Mouse (Mus musculus): ENCODE data around the gene Foxj3. TPM values are rescaled to one million over a fixed set of nuclear protein-coding genes. Genes with fewer than 3 reads are reported as not detected.

Foxj3 gene
- polyA plus RNA-seq, 1 experiment from 2014 or later, result 26.7 TPM

DNA sequence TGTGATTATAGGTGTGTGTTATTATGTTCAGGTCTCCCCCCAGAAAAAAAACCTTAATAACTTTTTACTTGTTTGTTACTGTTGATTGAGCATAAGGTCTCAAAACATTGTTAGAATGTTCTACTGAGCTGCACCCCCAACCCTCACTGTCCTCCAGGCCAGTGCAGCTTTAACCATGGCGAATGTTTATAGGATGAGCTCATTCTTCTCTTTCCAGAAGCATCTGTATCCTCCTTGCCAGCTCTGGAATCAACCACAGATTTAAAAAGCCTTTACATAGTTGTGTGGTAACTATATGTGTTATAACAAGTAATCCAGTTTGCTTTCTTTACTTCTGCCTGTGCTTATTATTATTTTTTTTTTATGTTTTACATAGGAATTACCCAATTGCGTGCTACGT lies 38.7 kb downstream of the Foxj3 start:
- no peak overlapping the region for H3K9ac ChIP-seq
- H3K4me3 ChIP-seq, result no peak overlapping the region
- no peaks in the 10 kb centered on the region for H3K9me3 ChIP-seq
- WGBS, result 76% methylated on average over 3 of the region's 3 CpGs
- H3K4me2 ChIP-seq, result no peak overlapping the region
- no peaks in the 10 kb centered on the region for H3K4me1 ChIP-seq
- no peaks in the 10 kb centered on the region for H3K27me3 ChIP-seq
- H3K36me3 ChIP-seq, result peaks cover 23% of the 10 kb centered on the region
- no peak for ATAC-seq (ENCODE audit: insufficient number of reproducible peaks, low FRiP score, low TSS enrichment, low read depth)
- no peak overlapping the region for H3K27ac ChIP-seq

DNA sequence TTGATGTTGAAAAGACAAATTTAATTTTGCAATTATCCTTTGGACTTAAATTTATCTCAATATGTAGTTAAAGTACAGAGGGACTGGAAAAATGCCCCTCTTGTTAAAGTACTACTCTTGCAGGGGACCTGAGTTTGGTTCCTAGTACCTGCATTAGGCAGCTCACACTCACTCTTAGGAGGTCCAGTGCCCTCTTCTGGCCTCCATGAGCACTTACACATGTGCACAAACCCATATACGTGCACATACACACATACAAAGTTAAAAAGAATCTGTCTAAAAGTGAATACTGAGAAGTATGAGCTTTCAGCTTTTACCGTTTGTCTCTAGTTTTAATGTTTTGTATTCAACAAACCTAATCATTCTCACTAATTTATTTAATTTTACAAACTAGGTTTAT lies 51.2 kb downstream of the Foxj3 start:
- H3K9me3 ChIP-seq, result no peaks in the 10 kb centered on the region
- 91% methylated on average over 2 of the region's 2 CpGs for WGBS
- H3K27me3 ChIP-seq, result no peaks in the 10 kb centered on the region
- ATAC-seq (ENCODE audit: insufficient number of reproducible peaks, low FRiP score, low TSS enrichment, low read depth), result no peak
- H3K36me3 ChIP-seq, result peaks cover 16% of the 10 kb centered on the region
- H3K4me2 ChIP-seq, result no peak overlapping the region
- H3K4me3 ChIP-seq, result no peak overlapping the region
- H3K27ac ChIP-seq, result no peak overlapping the region
- H3K4me1 ChIP-seq, result no peaks in the 10 kb centered on the region
- H3K9ac ChIP-seq, result no peak overlapping the region

DNA sequence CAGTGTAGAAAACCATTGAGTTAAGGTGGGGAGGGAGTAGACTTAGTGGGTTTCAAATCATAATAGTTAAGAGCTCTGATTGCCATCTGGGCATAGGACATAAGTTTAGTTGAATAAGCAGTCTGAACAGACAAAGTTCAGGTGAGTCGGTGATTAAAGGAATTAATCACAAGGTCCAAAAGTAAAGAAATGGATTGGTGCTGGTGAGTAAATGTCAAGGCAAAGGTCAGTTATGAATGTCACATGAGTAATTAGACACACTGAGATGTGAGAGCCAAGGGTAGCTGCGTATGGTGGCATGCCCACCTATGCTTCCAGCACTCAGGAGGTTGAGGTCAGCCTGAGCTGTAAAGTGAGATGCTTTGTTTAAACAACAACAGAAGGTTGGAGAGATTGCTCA lies 52.6 kb downstream of the Foxj3 start:
- ATAC-seq (ENCODE audit: insufficient number of reproducible peaks, low FRiP score, low TSS enrichment, low read depth), result no peak
- Histone ChIP-seq H3K27me3 (no peaks in the 10 kb centered on the region), H3K4me3 (no peak overlapping the region), H3K9ac (no peak overlapping the region), H3K36me3 (peaks cover 16% of the 10 kb centered on the region), H3K9me3 (no peaks in the 10 kb centered on the region), H3K4me1 (no peaks in the 10 kb centered on the region), H3K4me2 (no peak overlapping the region), H3K27ac (no peak overlapping the region)
- WGBS, result 88% methylated on average over 2 of the region's 2 CpGs

DNA sequence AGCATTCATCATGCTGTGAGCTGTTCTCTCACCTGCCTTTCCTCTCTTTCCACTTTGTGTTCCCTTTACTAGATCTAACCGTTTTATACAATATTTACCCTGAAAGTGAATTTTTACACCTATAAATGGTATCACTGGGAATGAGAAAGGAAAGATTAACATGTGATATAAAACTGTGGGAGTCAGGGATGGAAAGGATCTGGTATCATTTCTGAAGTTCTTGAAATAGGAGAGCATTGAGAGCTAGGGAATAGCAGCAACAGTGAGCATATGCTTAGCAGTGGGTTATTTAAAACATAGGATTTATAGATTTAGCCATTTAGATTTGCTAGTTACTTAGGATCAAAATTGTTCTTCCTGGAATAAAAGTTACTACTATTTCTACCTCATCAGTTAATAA lies 53.2 kb downstream of the Foxj3 start:
- no peaks in the 10 kb centered on the region for H3K9me3 ChIP-seq
- ATAC-seq (ENCODE audit: insufficient number of reproducible peaks, low FRiP score, low TSS enrichment, low read depth), result no peak
- H3K4me1 ChIP-seq, result no peaks in the 10 kb centered on the region
- H3K4me2 ChIP-seq, result no peak overlapping the region
- H3K4me3 ChIP-seq, result no peak overlapping the region
- H3K9ac ChIP-seq, result no peak overlapping the region
- peaks cover 16% of the 10 kb centered on the region for H3K36me3 ChIP-seq
- WGBS, result 81% methylated on average over 1 of the region's 1 CpGs
- no peak overlapping the region for H3K27ac ChIP-seq
- no peaks in the 10 kb centered on the region for H3K27me3 ChIP-seq

DNA sequence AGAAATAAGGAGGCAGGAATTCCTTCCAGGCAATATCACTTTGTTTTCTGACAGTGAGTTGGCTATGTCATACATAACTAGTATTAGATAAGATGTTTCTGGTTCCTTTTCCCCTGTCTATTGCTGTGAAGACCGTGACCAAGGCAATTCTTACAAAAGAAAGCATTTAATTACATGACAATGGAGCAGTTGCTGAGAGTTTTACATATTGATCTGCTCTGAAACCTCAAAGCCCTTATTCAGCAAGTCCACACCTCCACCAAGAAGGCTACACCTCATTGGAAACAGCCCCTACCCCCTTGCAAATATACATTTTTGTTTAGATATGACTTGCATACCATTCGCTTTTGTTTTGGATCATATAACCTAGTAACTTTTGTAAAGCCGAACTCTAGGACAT lies 55.7 kb downstream of the Foxj3 start:
- WGBS, result 83% methylated on average over 3 of the region's 3 CpGs
- Histone ChIP-seq H3K27ac (no peak overlapping the region), H3K4me3 (no peak overlapping the region), H3K4me1 (no peaks in the 10 kb centered on the region), H3K36me3 (0 out of 2 replicates have a peak, but pooled peaks cover 3% of the 10 kb centered on the region), H3K27me3 (no peaks in the 10 kb centered on the region), H3K4me2 (no peak overlapping the region), H3K9ac (no peak overlapping the region), H3K9me3 (no peaks in the 10 kb centered on the region)
- ATAC-seq (ENCODE audit: insufficient number of reproducible peaks, low FRiP score, low TSS enrichment, low read depth), result no peak

DNA sequence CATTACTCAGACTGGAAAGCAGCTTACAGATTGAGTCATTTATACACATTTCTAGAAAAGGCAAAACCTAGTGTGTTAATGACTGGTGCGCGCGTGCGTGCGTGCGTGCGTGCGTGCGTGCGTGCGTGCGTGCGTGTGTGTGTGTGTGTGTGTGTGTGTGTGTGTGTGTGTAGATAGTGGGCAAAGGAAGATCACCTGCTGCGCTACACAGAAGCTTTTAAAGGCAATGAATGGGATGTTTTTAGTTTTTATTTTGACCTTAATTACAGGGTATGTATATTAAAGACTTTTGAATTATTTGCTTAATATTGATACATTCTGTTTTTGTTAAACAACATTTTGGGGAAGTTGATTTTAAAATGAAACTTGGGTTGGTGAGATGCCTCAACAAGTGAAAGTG lies 57.5 kb downstream of the Foxj3 start:
- Histone ChIP-seq H3K36me3 (no peaks in the 10 kb centered on the region), H3K27ac (no peak overlapping the region), H3K9me3 (no peaks in the 10 kb centered on the region), H3K27me3 (no peaks in the 10 kb centered on the region), H3K4me3 (no peak overlapping the region), H3K4me1 (no peaks in the 10 kb centered on the region), H3K9ac (no peak overlapping the region), H3K4me2 (no peak overlapping the region)
- 95% methylated on average over 14 of the region's 14 CpGs for WGBS
- no peak for ATAC-seq (ENCODE audit: insufficient number of reproducible peaks, low FRiP score, low TSS enrichment, low read depth)

DNA sequence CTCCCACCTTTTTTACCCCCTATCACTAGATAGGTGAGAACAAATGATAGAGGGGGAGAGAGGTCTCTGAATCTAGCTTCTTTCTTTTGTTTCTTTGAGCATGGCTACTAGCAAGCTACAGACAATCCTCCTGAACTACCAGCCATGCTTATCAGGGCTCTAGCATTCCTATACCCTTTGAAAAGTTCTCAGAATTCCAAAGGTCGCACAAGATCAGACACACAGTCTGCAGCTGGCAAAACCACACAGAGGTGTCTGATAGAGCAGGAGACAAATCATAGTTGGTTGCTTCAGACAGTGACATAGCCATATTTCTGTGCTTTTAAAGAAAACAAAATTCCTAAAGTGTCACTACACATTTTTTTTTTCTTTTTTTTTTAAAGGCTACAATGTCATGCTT lies 62.8 kb downstream of the Foxj3 start:
- 70% methylated on average over 1 of the region's 1 CpGs for WGBS
- Histone ChIP-seq H3K27me3 (no peaks in the 10 kb centered on the region), H3K4me2 (no peak overlapping the region), H3K4me3 (no peak overlapping the region), H3K4me1 (no peaks in the 10 kb centered on the region), H3K9ac (no peak overlapping the region), H3K27ac (no peak overlapping the region), H3K36me3 (peaks cover 14% of the 10 kb centered on the region; the same call in 1 of the 2 replicates), H3K9me3 (no peaks in the 10 kb centered on the region)
- no peak for ATAC-seq (ENCODE audit: insufficient number of reproducible peaks, low FRiP score, low TSS enrichment, low read depth)

DNA sequence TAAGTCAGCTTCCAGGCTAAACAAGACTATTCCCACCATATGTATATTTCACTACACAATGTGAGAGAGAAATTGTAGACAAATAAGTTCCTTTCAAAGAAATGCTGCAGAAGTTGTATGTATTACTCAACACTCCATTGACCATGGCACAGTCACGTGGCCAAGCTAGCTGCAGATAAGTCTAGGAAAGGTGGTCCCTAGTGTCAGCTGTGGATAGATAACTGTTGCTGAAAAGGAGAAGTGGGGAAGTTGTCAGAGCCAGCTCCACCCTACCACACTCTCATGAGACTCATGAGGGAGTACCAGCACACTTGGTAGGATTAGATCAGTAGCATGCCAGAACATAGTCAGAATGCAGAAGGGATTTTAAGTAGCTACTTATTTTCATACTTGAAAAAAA lies 72.7 kb downstream of the Foxj3 start:
- ATAC-seq (ENCODE audit: insufficient number of reproducible peaks, low FRiP score, low TSS enrichment, low read depth), result no peak
- Histone ChIP-seq H3K4me2 (no peak overlapping the region), H3K9ac (no peak overlapping the region), H3K4me3 (no peak overlapping the region), H3K27ac (no peak overlapping the region), H3K36me3 (peaks cover 16% of the 10 kb centered on the region; the same call in 1 of the 2 replicates), H3K4me1 (no peaks in the 10 kb centered on the region), H3K9me3 (no peaks in the 10 kb centered on the region), H3K27me3 (no peaks in the 10 kb centered on the region)
- WGBS, result 89% methylated on average over 1 of the region's 1 CpGs

DNA sequence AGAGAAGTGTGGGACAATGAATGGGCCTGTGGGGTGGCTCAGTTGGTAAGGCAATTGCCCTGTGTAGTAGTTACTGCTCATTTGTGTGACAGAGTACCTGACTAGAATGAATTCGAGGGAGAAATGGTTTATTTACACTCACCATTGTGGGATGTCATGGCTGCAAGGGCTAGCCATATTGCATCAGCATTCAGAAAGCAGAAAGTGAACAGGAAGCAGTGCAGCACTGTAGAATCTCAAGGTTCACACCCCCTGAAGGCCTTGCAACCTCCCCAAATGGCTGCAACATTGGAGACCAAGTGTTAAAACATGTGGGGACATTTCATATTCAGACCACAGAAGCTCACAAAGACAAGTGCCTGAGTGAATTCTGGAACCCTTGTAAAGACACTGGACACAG lies 77.3 kb downstream of the Foxj3 start:
- Histone ChIP-seq H3K9ac (no peak overlapping the region), H3K36me3 (0 out of 2 replicates have a peak, but pooled peaks cover 6% of the 10 kb centered on the region), H3K4me3 (no peak overlapping the region), H3K27me3 (no peaks in the 10 kb centered on the region), H3K4me1 (no peaks in the 10 kb centered on the region), H3K9me3 (no peaks in the 10 kb centered on the region), H3K4me2 (no peak overlapping the region), H3K27ac (no peak overlapping the region)
- 69% methylated on average over 1 of the region's 1 CpGs for WGBS
- no peak for ATAC-seq (ENCODE audit: insufficient number of reproducible peaks, low FRiP score, low TSS enrichment, low read depth)

DNA sequence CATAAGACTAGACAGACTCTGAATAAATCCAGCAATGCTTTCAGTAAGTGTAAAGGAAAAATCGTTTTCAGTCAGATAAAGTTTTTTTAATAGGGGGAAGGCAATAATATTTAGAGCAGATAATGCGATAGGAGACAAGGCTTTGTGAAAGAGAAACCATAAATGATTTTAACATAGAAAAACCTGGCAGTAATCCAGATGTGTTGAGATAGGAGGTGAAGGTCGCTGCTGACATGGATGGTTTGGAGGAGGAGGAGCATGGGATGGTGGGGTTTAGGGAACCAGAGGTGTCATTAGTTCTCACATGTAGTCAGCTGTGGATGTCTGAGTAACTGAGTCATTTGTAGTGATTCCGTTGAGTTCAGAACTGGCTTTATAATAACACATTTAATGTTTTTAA lies 77.9 kb downstream of the Foxj3 start:
- Histone ChIP-seq H3K36me3 (peaks cover 9% of the 10 kb centered on the region; the same call in 1 of the 2 replicates), H3K27me3 (no peaks in the 10 kb centered on the region), H3K9ac (no peak overlapping the region), H3K4me1 (no peaks in the 10 kb centered on the region), H3K9me3 (no peaks in the 10 kb centered on the region), H3K4me3 (no peak overlapping the region), H3K27ac (no peak overlapping the region), H3K4me2 (no peak overlapping the region)
- WGBS, result 69% methylated on average over 4 of the region's 4 CpGs
- no peak for ATAC-seq (ENCODE audit: insufficient number of reproducible peaks, low FRiP score, low TSS enrichment, low read depth)

DNA sequence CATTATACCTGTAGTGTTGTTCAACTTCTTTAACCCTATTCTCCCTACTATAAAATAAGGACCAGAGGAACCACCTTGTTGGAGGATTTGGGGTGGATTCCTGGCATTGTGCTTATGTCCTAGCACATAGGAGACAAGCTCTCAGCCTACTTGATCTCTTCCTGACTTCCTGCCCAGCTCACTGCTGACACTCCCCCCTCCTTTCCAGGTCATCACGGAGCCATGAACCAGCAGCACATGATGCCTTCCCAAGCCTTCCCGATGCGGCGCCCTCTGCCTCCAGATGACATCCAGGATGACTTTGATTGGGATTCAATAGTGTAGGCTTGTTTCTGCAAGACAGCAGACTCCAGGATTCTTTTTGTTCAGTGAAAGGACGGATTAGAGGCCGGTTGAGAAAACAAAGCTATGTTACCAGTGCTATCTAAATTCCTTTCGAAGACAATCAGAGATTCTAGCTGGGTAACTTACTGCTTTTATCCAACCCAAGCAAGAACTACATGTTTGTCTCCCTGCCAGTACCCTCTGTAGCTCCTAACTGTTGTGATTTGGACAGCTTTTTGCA lies 89.4 kb downstream of the Foxj3 start:
- ATAC-seq (ENCODE audit: insufficient number of reproducible peaks, low FRiP score, low TSS enrichment, low read depth), result no peak
- H3K27ac ChIP-seq, result no peak overlapping the region
- no peaks in the 10 kb centered on the region for H3K4me1 ChIP-seq
- H3K36me3 ChIP-seq, result peaks cover 65% of the 10 kb centered on the region
- H3K4me3 ChIP-seq, result no peak overlapping the region
- WGBS, result 83% methylated on average over 7 of the region's 7 CpGs
- no peaks in the 10 kb centered on the region for H3K9me3 ChIP-seq
- no peak overlapping the region for H3K9ac ChIP-seq
- no peak overlapping the region for H3K4me2 ChIP-seq
- H3K27me3 ChIP-seq, result no peaks in the 10 kb centered on the region

DNA sequence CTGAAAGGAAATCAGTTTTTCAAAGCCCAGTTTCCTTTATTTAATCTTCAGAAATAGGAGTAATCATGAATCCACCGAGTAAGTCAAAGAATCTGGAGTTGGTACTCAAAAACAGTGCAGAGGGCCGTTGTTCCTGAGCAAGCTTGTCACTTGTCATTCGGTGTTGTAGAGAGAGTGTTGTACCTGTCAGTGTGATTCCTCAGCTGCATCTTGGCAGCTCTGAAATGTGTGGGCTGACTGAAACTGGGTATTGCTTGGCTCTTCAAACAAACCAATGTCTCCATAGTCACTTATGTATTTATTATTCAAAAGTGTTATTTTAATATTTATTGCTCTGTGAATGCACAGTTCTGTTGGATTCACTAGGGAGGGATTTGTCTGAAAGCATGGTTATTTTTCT lies 90.1 kb downstream of the Foxj3 start:
- 87% methylated on average over 3 of the region's 3 CpGs for WGBS
- Histone ChIP-seq H3K27ac (no peak overlapping the region), H3K4me3 (no peak overlapping the region), H3K4me2 (no peak overlapping the region), H3K9me3 (no peaks in the 10 kb centered on the region), H3K36me3 (peaks cover 61% of the 10 kb centered on the region), H3K4me1 (no peaks in the 10 kb centered on the region), H3K9ac (no peak overlapping the region), H3K27me3 (no peaks in the 10 kb centered on the region)
- ATAC-seq (ENCODE audit: insufficient number of reproducible peaks, low FRiP score, low TSS enrichment, low read depth), result no peak

DNA sequence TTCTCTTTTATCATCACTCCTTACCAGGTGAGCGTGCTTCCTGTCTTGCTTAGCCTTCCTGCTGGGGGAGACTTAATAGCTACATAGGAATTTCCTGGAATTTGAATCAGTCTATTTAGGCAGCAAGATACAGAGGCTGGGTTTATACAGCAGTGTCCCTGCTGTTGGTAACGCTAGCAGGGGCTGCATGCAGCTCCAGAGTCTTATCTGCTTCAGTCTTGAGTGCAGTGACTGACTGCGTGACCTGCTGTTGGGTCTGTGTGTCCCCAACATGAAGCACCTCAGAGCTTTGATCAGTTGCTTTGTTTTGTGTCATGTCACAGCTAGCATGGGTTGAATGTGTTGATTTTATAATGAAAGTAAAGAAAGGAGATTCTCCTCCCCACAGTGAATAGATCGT lies 90.5 kb downstream of the Foxj3 start:
- Histone ChIP-seq H3K9me3 (no peaks in the 10 kb centered on the region), H3K27me3 (no peaks in the 10 kb centered on the region), H3K4me2 (no peak overlapping the region), H3K4me1 (0 out of 2 replicates have a peak, but pooled peaks cover under 1% of the 10 kb centered on the region), H3K9ac (no peak overlapping the region), H3K4me3 (no peak overlapping the region), H3K36me3 (peaks cover 59% of the 10 kb centered on the region), H3K27ac (no peak overlapping the region)
- WGBS, result 82% methylated on average over 4 of the region's 4 CpGs
- ATAC-seq (ENCODE audit: insufficient number of reproducible peaks, low FRiP score, low TSS enrichment, low read depth), result no peak

All from limb, embryonic 15.5 days (tissue).